Mouse (Mus musculus) left cerebral cortex, postnatal 36 days (tissue): Measurements from ENCODE around the gene Gm16381. TPM values are rescaled to one million over a fixed set of nuclear protein-coding genes. Genes with fewer than 3 reads are reported as not detected.
"Not testable (repeated sequence)": the region's sequence is repeated elsewhere in the genome, so short reads cannot be mapped to it uniquely, and the experiment has no call there.

Experiments used
- DNase-seq, 2 experiments: peaks; one replicate each; pipeline ENCODE4 v3.0.0; 2021 to 2022; ENCODE audit warnings: low spot score in 2 of 2, mixed read lengths in 1 of 2
- intact Hi-C: fragments of 180-260 bp; cut with DNase I; formaldehyde crosslinking; loops from one replicate; pipeline ENCODE4 v1.15.1; 2025
- total RNA-seq, 2 experiments: library from RNA; stranded (reverse); gene quantifications; 2 replicates each; pipeline ENCODE4 v1.2.3; 2021

Gm16381 gene
- not detected for total RNA-seq

DNA sequence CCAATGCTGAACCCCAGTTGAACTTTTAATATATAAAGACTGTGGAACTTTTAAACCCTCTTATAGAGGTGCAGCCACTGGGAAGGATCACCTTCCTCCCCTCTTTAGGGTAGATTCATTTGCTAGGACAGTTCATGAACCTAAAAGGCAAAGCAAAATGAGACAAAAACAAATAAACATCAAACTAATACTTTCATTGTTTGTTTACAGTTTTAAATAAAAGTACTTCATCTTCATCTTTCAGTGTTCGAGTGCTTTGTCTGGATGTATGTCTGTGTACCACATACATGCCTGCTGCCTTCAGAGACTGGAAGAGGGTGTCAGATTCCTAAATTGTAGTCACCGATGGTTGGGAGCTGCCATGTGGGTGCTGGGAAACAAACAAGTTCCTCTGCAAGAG lies at the start of gene Gm16381:
Gene Gm16381 (minus strand): TSS at position 101 of the 400 bp plus-strand sequence.
- intact Hi-C loops, DNase-seq: not testable (repeated sequence)

- intact Hi-C loops, DNase-seq: not testable (repeated sequence)
These were observed 8.7 kb upstream of the Gm16381 start for GRCm38 (mm10) chr12:87652916-87653703.

GRCm38 (mm10) chr12:87618569-87618968 lies 25.9 kb downstream of the Gm16381 start, which contains the start of gene Gm4027:
Gene Gm4027, plus strand, starts transcription at chr12:87618869.
- intact Hi-C loops, DNase-seq: not testable (repeated sequence)

GRCm38 (mm10) chr12:87602388-87602787 lies 42.0 kb downstream of the Gm16381 start, which contains the start of gene Oog1:
Gene Oog1, plus strand, starts transcription at chr12:87602688.
- DNase-seq, intact Hi-C loops: not testable (repeated sequence)

DNA sequence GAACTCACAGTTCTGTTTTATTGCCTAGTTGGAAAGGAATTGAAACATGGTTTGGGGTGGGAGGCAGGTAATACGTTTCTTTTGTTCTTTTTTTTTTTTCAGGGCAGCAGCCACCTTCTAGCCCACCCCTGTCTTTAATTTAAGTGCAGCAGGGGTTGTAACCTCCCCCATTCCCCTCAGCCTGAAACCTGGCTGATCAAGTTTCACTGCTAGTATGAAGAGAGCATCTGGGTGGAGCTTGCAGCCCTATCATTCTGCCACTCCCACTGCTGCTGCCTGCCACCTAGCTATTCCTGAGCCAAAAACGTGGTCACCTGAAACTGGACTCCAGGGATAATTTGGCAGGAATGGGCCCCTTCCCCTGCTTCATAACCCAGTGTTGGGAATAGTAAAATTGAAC lies 43.0 kb downstream of the Gm16381 start:
- DNase-seq, intact Hi-C loops: not testable (repeated sequence)

Other genes with a start within 250 kb of the Gm16381 start
- gene Slirp, start 200.7 kb downstream of the Gm16381 start, total RNA-seq, result 10 to 100 TPM; 92.2 to 97.3 TPM
- 10 to 100 TPM; 14.6 to 19.0 TPM for gene Alkbh1, start 200.6 kb downstream of the Gm16381 start, total RNA-seq
- gene Snw1, start 172.3 kb downstream of the Gm16381 start, total RNA-seq, result 10 to 100 TPM; 64.7 to 73.8 TPM
- not detected for gene Gm5788, start 149.9 kb downstream of the Gm16381 start, total RNA-seq
- not detected for gene Gm8300, start 130.3 kb downstream of the Gm16381 start, total RNA-seq
- gene Oog1, start 41.9 kb downstream of the Gm16381 start, total RNA-seq, result not detected
- gene Gm4027, start 25.8 kb downstream of the Gm16381 start, total RNA-seq, result not detected
- gene Gm21319, start 131.1 kb upstream of the Gm16381 start, total RNA-seq, result not detected
- not detected for gene Gm21936, start 150.9 kb upstream of the Gm16381 start, total RNA-seq
- gene BB287469, start 172.0 kb upstream of the Gm16381 start, total RNA-seq, result not detected
- gene Gm2001, start 197.7 kb upstream of the Gm16381 start, total RNA-seq, result not detected
- not detected for gene Gm2016, start 229.5 kb upstream of the Gm16381 start, total RNA-seq